Mouse (Mus musculus): ENCODE measurements around the gene Susd6. TPM values are rescaled to one million over a fixed set of nuclear protein-coding genes. Genes with fewer than 3 reads are reported as not detected.

Susd6 gene
- total RNA-seq, 1 experiment, result 49.5 TPM

- H3K9ac ChIP-seq (ENCODE audit: insufficient read depth, low read depth, low read length, poor library complexity, severe bottlenecking), result no peak overlapping the region
- H3K4me1 ChIP-seq (ENCODE audit: control insufficient read depth in 2 of 2, insufficient read depth in 2 of 2, low read length in 2 of 2, poor library complexity in 1 of 2), result peaks cover 0 to 6% of the 10 kb centered on the region in 2 experiments; a peak in 2 of 4 replicates
- no peak for DNase-seq (ENCODE audit: low read depth, low spot score)
- in situ Hi-C loops (cut with MboI; ENCODE audit: low sequenced_read_pairs in 2 of 2, unreplicated experiment in 2 of 2), result no loop called here
- H3K9me3 ChIP-seq (ENCODE audit: control insufficient read depth, insufficient read depth, low read depth, low read length), result no peaks in the 10 kb centered on the region
- TF ChIP-seq MAFK (IDR thresholded peaks at IDR 0.05; ENCODE audit: insufficient read depth, low read depth, low read length) (no peak), ZC3H11A (IDR thresholded peaks at IDR 0.05; ENCODE audit: borderline replicate concordance, low read depth, low read length) (no peak), HCFC1 (IDR thresholded peaks at IDR 0.05; ENCODE audit: borderline replicate concordance, insufficient read depth, low read length) (no peak), CHD2 (IDR thresholded peaks at IDR 0.05; ENCODE audit: low read depth, low read length) (no peak), ZNF384 (IDR thresholded peaks at IDR 0.05; ENCODE audit: low read depth, low read length) (no peak)
- H3K4me3 ChIP-seq (ENCODE audit: insufficient read depth in 1 of 2, low read depth in 1 of 2, low read length in 2 of 2, poor library complexity in 1 of 2, severe bottlenecking in 1 of 2), result no peak overlapping the region
- H3K27ac ChIP-seq (ENCODE audit: insufficient read depth, low read depth, low read length, poor library complexity, severe bottlenecking), result no peak overlapping the region
- no peaks in the 10 kb centered on the region for H3K36me3 ChIP-seq (ENCODE audit: control insufficient read depth, insufficient read depth, low read length, poor library complexity, severe bottlenecking)
Measured at GRCm38 (mm10) chr12:80774786-80775185, 15.5 kb upstream of the Susd6 start.

- Histone ChIP-seq H3K4me1 (ENCODE audit: control insufficient read depth in 2 of 2, insufficient read depth in 2 of 2, low read length in 2 of 2, poor library complexity in 1 of 2) (peaks cover 0 to 6% of the 10 kb centered on the region in 2 experiments; a peak in 2 of 4 replicates), H3K9ac (ENCODE audit: insufficient read depth, low read depth, low read length, poor library complexity, severe bottlenecking) (no peak overlapping the region), H3K4me3 (ENCODE audit: insufficient read depth in 1 of 2, low read depth in 1 of 2, low read length in 2 of 2, poor library complexity in 1 of 2, severe bottlenecking in 1 of 2) (no peak overlapping the region), H3K36me3 (ENCODE audit: control insufficient read depth, insufficient read depth, low read length, poor library complexity, severe bottlenecking) (no peaks in the 10 kb centered on the region), H3K9me3 (ENCODE audit: control insufficient read depth, insufficient read depth, low read depth, low read length) (no peaks in the 10 kb centered on the region), H3K27ac (ENCODE audit: insufficient read depth, low read depth, low read length, poor library complexity, severe bottlenecking) (no peak overlapping the region)
- DNase-seq (ENCODE audit: low read depth, low spot score), result no peak
- in situ Hi-C loops (cut with MboI; ENCODE audit: low sequenced_read_pairs in 2 of 2, unreplicated experiment in 2 of 2), result no loop called here
- TF ChIP-seq HCFC1 (IDR thresholded peaks at IDR 0.05; ENCODE audit: borderline replicate concordance, insufficient read depth, low read length), result no peak
- TF ChIP-seq MAFK (IDR thresholded peaks at IDR 0.05; ENCODE audit: insufficient read depth, low read depth, low read length), result no peak
- TF ChIP-seq CHD2 (IDR thresholded peaks at IDR 0.05; ENCODE audit: low read depth, low read length), result no peak
- no peak for TF ChIP-seq ZC3H11A (IDR thresholded peaks at IDR 0.05; ENCODE audit: borderline replicate concordance, low read depth, low read length)
- TF ChIP-seq ZNF384 (IDR thresholded peaks at IDR 0.05; ENCODE audit: low read depth, low read length), result no peak
Measured at GRCm38 (mm10) chr12:80776046-80776634, 14.2 kb upstream of the Susd6 start.

GRCm38 (mm10) chr12:80778188-80778936, 11.9 kb upstream of the Susd6 start:
- Histone ChIP-seq H3K27ac (ENCODE audit: insufficient read depth, low read depth, low read length, poor library complexity, severe bottlenecking) (no peak overlapping the region), H3K9me3 (ENCODE audit: control insufficient read depth, insufficient read depth, low read depth, low read length) (no peaks in the 10 kb centered on the region), H3K4me1 (ENCODE audit: control insufficient read depth in 2 of 2, insufficient read depth in 2 of 2, low read length in 2 of 2, poor library complexity in 1 of 2) (no peaks in the 10 kb centered on the region), H3K36me3 (ENCODE audit: control insufficient read depth, insufficient read depth, low read length, poor library complexity, severe bottlenecking) (no peaks in the 10 kb centered on the region), H3K9ac (ENCODE audit: insufficient read depth, low read depth, low read length, poor library complexity, severe bottlenecking) (peak overlapping the region; percentile 1; the same call in 1 of the 2 replicates), H3K4me3 (ENCODE audit: insufficient read depth in 1 of 2, low read depth in 1 of 2, low read length in 2 of 2, poor library complexity in 1 of 2, severe bottlenecking in 1 of 2) (peak overlapping the region; percentile 0 to 59; a peak in 2 of 4 replicates)
- in situ Hi-C loops (cut with MboI; ENCODE audit: low sequenced_read_pairs in 2 of 2, unreplicated experiment in 2 of 2), result no loop called here
- no peak for TF ChIP-seq HCFC1 (IDR thresholded peaks at IDR 0.05; ENCODE audit: borderline replicate concordance, insufficient read depth, low read length)
- TF ChIP-seq CHD2 (IDR thresholded peaks at IDR 0.05; ENCODE audit: low read depth, low read length), result no peak
- TF ChIP-seq ZNF384 (IDR thresholded peaks at IDR 0.05; ENCODE audit: low read depth, low read length), result no peak
- TF ChIP-seq ZC3H11A (IDR thresholded peaks at IDR 0.05; ENCODE audit: borderline replicate concordance, low read depth, low read length), result no peak
- no peak for TF ChIP-seq MAFK (IDR thresholded peaks at IDR 0.05; ENCODE audit: insufficient read depth, low read depth, low read length)
- DNase-seq (ENCODE audit: low read depth, low spot score), result no peak

DNA sequence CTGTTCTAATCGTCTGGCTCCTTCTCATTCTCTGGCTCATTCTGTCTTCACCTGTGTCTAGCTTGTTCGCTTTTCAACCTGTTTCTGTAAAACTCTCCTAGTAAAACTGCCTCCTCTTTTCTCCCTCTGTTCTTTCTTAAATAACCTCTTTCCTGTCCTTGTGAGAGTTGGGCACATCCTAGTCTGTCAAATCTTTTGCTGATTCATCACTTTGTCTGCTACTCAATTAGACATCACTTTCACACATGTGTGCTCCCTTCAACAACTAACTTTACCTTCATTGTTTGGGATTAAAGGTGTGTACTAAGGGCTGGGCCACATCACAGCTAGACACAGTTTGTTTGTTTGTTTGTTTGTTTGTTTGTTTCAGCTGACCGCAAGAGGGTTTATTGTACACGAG, 10.6 kb upstream of the Susd6 start:
- DNase-seq (ENCODE audit: low read depth, low spot score), result no peak

More for the DNA sequence above, 10.6 kb upstream of the Susd6 start:
- H3K27ac ChIP-seq (ENCODE audit: insufficient read depth, low read depth, low read length, poor library complexity, severe bottlenecking), result no peak overlapping the region
- no peak overlapping the region for H3K9ac ChIP-seq (ENCODE audit: insufficient read depth, low read depth, low read length, poor library complexity, severe bottlenecking)
- TF ChIP-seq MAFK (IDR thresholded peaks at IDR 0.05; ENCODE audit: insufficient read depth, low read depth, low read length) (peak; percentile 76), HCFC1 (IDR thresholded peaks at IDR 0.05; ENCODE audit: borderline replicate concordance, insufficient read depth, low read length) (no peak)
- in situ Hi-C loops (cut with MboI; ENCODE audit: low sequenced_read_pairs in 2 of 2, unreplicated experiment in 2 of 2), result no loop called here
- no peaks in the 10 kb centered on the region for H3K4me1 ChIP-seq (ENCODE audit: control insufficient read depth in 2 of 2, insufficient read depth in 2 of 2, low read length in 2 of 2, poor library complexity in 1 of 2)
- H3K9me3 ChIP-seq (ENCODE audit: control insufficient read depth, insufficient read depth, low read depth, low read length), result no peaks in the 10 kb centered on the region
- no peaks in the 10 kb centered on the region for H3K36me3 ChIP-seq (ENCODE audit: control insufficient read depth, insufficient read depth, low read length, poor library complexity, severe bottlenecking)
- H3K4me3 ChIP-seq (ENCODE audit: insufficient read depth in 1 of 2, low read depth in 1 of 2, low read length in 2 of 2, poor library complexity in 1 of 2, severe bottlenecking in 1 of 2), result no peak overlapping the region
